Mouse (Mus musculus) lung, adult 2 months (tissue): Measurements from ENCODE around the gene Pdcd11.

Source experiments
- CTCF ChIP-seq: fragments of 200-500 bp; IDR thresholded peaks from 2 replicates; pipeline ENCODE4 v1.5.1; 2011; ENCODE audit warnings: mild to moderate bottlenecking, low read length, control low read depth; ENCODE audit not compliant: insufficient read depth
- POLR2A ChIP-seq: fragments of 200-500 bp; IDR thresholded peaks from 2 replicates; pipeline ENCODE4 v1.6.1; 2011; ENCODE audit warnings: low read depth, mild to moderate bottlenecking, control low read depth, low read length, borderline replicate concordance; ENCODE audit errors: extremely low read depth

- TF ChIP-seq POLR2A (no peak), CTCF (no peak)
Measured at GRCm38 (mm10) chr19:47049840-47050239, 40.7 kb upstream of the Pdcd11 start.
